Mouse (Mus musculus): ENCODE data around the gene Gm49673.
"Not testable (repeated sequence)": the region's sequence is repeated elsewhere in the genome, so short reads cannot be mapped to it uniquely, and the experiment has no call there.

- TF ChIP-seq CTCF (IDR thresholded peaks at IDR 0.05; ENCODE audit: borderline replicate concordance, control insufficient read depth, extremely low read depth, insufficient read depth, low read length, poor library complexity); POLR2A (IDR thresholded peaks at IDR 0.05; ENCODE audit: control insufficient read depth, extremely low read depth, insufficient read depth, low read length, poor library complexity): not testable (repeated sequence)
Measured at GRCm38 (mm10) chr17:8167436-8167835, 19.8 kb upstream of the Gm49673 start.

Measured in thymus, adult 2 months (tissue).